Mouse (Mus musculus): ENCODE results near the gene Relt. TPM values are rescaled to one million over a fixed set of nuclear protein-coding genes. Genes with fewer than 3 reads are reported as not detected.

Relt gene
- polyA plus RNA-seq, 1 experiment from 2014 or later, result 5.0 TPM

DNA sequence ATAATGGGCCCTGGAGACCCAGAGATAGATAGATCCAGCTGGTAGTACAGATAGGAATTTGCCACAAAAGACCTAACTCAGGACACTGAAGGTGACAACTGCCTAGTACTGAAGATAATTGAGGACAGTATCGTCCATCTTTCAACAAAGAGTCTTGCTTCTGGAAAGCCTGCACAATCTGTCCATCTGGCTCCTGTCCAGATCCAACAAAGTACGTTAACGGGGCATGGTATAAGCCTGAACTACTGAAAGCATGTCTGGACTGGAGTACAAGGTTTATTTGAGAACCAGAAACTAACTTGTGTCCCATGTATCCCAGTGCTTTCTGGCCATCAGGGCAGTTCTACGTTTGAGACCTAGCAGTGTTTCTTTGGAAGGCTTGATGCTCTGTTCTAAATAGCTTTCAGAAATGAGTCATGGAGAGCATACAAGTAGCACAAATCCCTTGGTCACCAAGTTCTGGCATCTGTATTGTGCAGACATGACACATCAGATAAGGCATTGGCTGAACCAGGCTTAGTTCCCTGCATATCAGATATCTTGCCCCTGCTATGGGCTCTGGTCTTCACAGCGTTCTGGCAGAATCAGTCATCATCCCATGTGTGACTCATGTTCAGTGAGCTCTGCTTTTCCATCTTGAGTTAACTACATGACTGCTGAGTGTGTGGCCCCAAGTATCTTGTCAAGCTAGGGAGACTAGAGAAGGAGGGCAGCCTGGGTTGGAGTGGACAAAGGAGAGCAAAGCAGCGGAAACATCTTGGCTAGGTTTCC is 23.4 kb downstream of the Relt start:
- 95% methylated on average over 6 of the region's 6 CpGs for WGBS
- H3K27me3 ChIP-seq (ENCODE audit: poor library complexity, severe bottlenecking), result no peaks in the 10 kb centered on the region
- no peak for DNase-seq (ENCODE audit: extremely low spot score, low spot score)
- H3K9me3 ChIP-seq, result 0 out of 2 replicates have a peak, but pooled peaks cover 4% of the 10 kb centered on the region
- peaks cover 60% of the 10 kb centered on the region for H3K36me3 ChIP-seq (replicated peaks)
- no peak overlapping the region for H3K4me3 ChIP-seq
- H3K27ac ChIP-seq, result no peak overlapping the region
- H3K4me1 ChIP-seq, result no peaks in the 10 kb centered on the region

GRCm38 (mm10) chr7:100837701-100838100 is 25.5 kb downstream of the Relt start:
- no peak for DNase-seq (ENCODE audit: extremely low spot score, low spot score)
- H3K27ac ChIP-seq, result no peak overlapping the region
- no peak overlapping the region for H3K4me3 ChIP-seq
- H3K4me1 ChIP-seq, result no peaks in the 10 kb centered on the region
- 0 out of 2 replicates have a peak, but pooled peaks cover 4% of the 10 kb centered on the region for H3K9me3 ChIP-seq
- no peaks in the 10 kb centered on the region for H3K27me3 ChIP-seq (ENCODE audit: poor library complexity, severe bottlenecking)
- 84% methylated on average over 1 of the region's 1 CpGs for WGBS
- H3K36me3 ChIP-seq (replicated peaks), result peaks cover 69% of the 10 kb centered on the region

DNA sequence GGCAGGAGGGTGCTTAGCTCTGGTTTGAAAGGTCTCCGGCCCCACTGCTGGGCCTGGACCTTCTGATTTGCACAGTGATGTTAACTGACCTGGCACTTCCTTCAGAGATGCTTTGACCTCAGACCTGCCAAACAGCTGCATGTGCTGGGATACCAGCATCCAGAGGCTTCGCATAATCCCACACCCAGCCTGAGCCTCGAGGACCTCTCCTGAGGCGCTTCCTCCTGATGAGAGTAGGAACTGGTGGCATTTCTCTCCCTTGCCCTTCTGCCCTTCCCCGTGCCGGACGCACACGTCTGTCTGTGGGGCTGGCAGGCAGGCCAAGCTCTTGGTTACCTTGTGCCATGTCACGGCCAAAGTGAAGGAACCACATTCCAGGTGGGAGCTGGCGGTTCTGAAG is 26.6 kb downstream of the Relt start:
- peaks cover 63% of the 10 kb centered on the region for H3K36me3 ChIP-seq (replicated peaks)
- no peaks in the 10 kb centered on the region for H3K4me1 ChIP-seq
- 93% methylated on average over 10 of the region's 10 CpGs for WGBS

GRCm38 (mm10) chr7:100835711-100836110 is 27.5 kb downstream of the Relt start:
- no peak overlapping the region for H3K4me3 ChIP-seq
- H3K27ac ChIP-seq, result no peak overlapping the region
- H3K36me3 ChIP-seq (replicated peaks), result peaks cover 70% of the 10 kb centered on the region
- WGBS, result 91% methylated on average over 6 of the region's 6 CpGs
- no peaks in the 10 kb centered on the region for H3K4me1 ChIP-seq
- DNase-seq (ENCODE audit: extremely low spot score, low spot score), result no peak
- H3K27me3 ChIP-seq (ENCODE audit: poor library complexity, severe bottlenecking), result no peaks in the 10 kb centered on the region
- H3K9me3 ChIP-seq, result no peaks in the 10 kb centered on the region

More for the DNA sequence above, 26.6 kb downstream of the Relt start:
- no peak for DNase-seq (ENCODE audit: extremely low spot score, low spot score)
- H3K9me3 ChIP-seq, result no peaks in the 10 kb centered on the region
- H3K4me3 ChIP-seq, result no peak overlapping the region
- no peaks in the 10 kb centered on the region for H3K27me3 ChIP-seq (ENCODE audit: poor library complexity, severe bottlenecking)
- H3K27ac ChIP-seq, result no peak overlapping the region

- Histone ChIP-seq H3K4me1 (no peaks in the 10 kb centered on the region), H3K27ac (no peak overlapping the region), H3K4me3 (no peak overlapping the region), H3K36me3 (replicated peaks) (peaks cover 70% of the 10 kb centered on the region), H3K9me3 (no peaks in the 10 kb centered on the region), H3K27me3 (ENCODE audit: poor library complexity, severe bottlenecking) (no peaks in the 10 kb centered on the region)
- DNase-seq (ENCODE audit: extremely low spot score, low spot score), result no peak
- 82% methylated on average over 7 of the region's 7 CpGs for WGBS
These were observed 28.1 kb downstream of the Relt start for GRCm38 (mm10) chr7:100835168-100835567.

DNA sequence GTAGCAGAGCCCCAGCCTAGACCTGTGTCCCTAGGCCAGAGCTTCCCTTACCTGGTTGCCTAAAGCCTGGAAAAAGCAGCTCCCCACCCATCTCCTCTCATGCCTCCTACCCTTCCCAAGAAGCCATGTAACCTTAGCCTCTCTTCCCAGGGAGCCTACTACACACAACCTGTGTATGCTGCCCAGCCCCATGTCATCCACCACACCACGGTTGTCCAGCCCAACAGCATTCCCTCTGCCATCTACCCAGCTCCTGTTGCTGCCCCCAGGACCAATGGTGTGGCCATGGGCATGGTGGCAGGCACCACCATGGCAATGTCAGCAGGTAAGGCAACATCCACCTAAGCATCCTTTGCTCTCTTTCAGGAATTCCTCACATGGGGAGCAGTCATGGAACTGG is 29.4 kb downstream of the Relt start:
- H3K36me3 ChIP-seq (replicated peaks), result peaks cover 63% of the 10 kb centered on the region
- H3K4me1 ChIP-seq, result no peaks in the 10 kb centered on the region
- H3K9me3 ChIP-seq, result no peaks in the 10 kb centered on the region
- 94% methylated on average over 1 of the region's 1 CpGs for WGBS
- DNase-seq (ENCODE audit: extremely low spot score, low spot score), result no peak
- H3K27me3 ChIP-seq (ENCODE audit: poor library complexity, severe bottlenecking), result no peaks in the 10 kb centered on the region
- no peak overlapping the region for H3K4me3 ChIP-seq
- H3K27ac ChIP-seq, result no peak overlapping the region

DNA sequence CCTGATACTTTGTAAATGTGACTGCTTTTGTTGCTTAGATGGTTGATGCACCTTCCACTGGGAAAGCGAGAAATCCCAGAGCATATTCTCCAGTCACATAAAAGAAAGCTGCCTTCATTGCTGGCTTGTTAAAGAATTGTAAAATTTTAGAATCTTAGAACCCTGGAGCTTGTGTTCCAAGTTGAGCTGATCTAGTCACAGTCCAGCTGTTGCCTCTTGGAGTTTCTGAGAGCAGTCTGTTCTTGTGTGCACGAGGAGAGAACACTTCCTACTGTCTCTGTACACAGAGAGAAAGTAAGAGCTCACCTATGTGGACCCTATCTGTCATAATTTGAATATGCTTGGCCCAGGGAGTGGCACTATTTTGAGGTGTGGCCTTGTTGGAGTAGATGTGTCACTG is 34.7 kb downstream of the Relt start:
- no peaks in the 10 kb centered on the region for H3K27me3 ChIP-seq (ENCODE audit: poor library complexity, severe bottlenecking)
- no peak overlapping the region for H3K27ac ChIP-seq
- DNase-seq (ENCODE audit: extremely low spot score, low spot score), result no peak
- no peak overlapping the region for H3K4me3 ChIP-seq
- no peaks in the 10 kb centered on the region for H3K4me1 ChIP-seq
- no peaks in the 10 kb centered on the region for H3K9me3 ChIP-seq
- 91% methylated on average over 2 of the region's 2 CpGs for WGBS
- H3K36me3 ChIP-seq (replicated peaks), result peaks cover 38% of the 10 kb centered on the region

GRCm38 (mm10) chr7:100824661-100825060 is 38.6 kb downstream of the Relt start:
- Histone ChIP-seq H3K9me3 (no peaks in the 10 kb centered on the region), H3K27ac (no peak overlapping the region), H3K36me3 (replicated peaks) (peaks cover 26% of the 10 kb centered on the region), H3K4me3 (no peak overlapping the region), H3K27me3 (ENCODE audit: poor library complexity, severe bottlenecking) (no peaks in the 10 kb centered on the region), H3K4me1 (no peaks in the 10 kb centered on the region)
- 95% methylated on average over 3 of the region's 3 CpGs for WGBS
- DNase-seq (ENCODE audit: extremely low spot score, low spot score), result no peak

- 89% methylated on average over 4 of the region's 4 CpGs for WGBS
- H3K4me1 ChIP-seq, result peaks cover 17% of the 10 kb centered on the region
- H3K36me3 ChIP-seq (replicated peaks), result no peaks in the 10 kb centered on the region
- H3K4me3 ChIP-seq, result no peak overlapping the region
- no peaks in the 10 kb centered on the region for H3K9me3 ChIP-seq
- DNase-seq (ENCODE audit: extremely low spot score, low spot score), result no peak
- no peaks in the 10 kb centered on the region for H3K27me3 ChIP-seq (ENCODE audit: poor library complexity, severe bottlenecking)
- no peak overlapping the region for H3K27ac ChIP-seq
These were observed 44.7 kb downstream of the Relt start for GRCm38 (mm10) chr7:100818401-100819064.

DNA sequence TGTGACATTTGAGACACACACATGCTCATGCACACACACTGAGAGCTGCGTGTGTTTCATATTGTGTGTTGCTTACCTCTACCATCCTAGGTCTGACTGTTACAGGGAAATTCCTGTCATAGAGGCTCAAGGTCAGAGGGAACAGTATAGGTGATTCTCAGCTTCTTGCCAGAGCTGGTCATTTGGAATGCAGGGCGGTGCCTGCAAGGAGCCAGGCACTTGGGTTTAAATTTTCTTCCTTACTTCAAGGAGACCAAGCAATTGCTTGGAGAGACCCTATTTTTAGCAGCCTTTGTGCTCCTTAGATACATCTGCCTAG is 45.8 kb downstream of the Relt start:
- no peak for DNase-seq (ENCODE audit: extremely low spot score, low spot score)
- no peaks in the 10 kb centered on the region for H3K36me3 ChIP-seq (replicated peaks)
- 90% methylated on average over 2 of the region's 2 CpGs for WGBS
- peaks cover 17% of the 10 kb centered on the region for H3K4me1 ChIP-seq
- H3K4me3 ChIP-seq, result no peak overlapping the region
- no peaks in the 10 kb centered on the region for H3K9me3 ChIP-seq
- no peaks in the 10 kb centered on the region for H3K27me3 ChIP-seq (ENCODE audit: poor library complexity, severe bottlenecking)
- H3K27ac ChIP-seq, result no peak overlapping the region

DNA sequence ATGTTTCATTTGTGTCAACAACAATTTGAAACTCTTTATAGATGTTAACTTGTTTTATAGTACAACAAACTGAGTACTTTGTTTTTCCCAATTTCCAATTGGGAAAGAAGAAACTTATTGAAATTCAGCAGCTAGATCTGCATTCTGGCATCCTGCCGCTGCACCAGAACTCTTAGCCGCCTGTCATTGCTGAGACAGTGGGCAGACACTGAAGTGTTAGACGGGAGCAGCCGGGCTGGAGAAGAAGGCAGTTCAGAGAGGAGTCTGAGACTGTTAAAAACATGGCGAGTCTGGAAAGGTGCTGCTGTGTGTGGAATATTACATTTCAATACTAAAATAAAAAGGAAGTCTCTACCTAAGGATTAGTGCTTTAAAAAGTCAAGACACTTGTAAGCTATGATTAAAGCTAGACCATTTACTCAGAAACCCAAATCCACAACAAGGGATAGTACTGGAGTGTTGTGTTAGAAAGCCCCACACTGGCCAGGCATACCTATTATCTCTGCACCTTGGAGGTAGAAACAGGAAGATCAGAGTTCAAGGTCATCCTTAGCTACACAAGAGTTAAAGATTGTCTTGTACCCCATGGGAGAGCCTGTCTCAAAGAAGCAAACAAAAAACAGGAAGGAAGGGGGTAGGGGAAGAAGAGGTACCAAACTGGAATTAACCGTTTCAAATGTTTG is 46.3 kb downstream of the Relt start:
- 90% methylated on average over 6 of the region's 6 CpGs for WGBS
- DNase-seq (ENCODE audit: extremely low spot score, low spot score), result no peak
- Histone ChIP-seq H3K36me3 (replicated peaks) (no peaks in the 10 kb centered on the region), H3K4me3 (no peak overlapping the region), H3K27ac (no peak overlapping the region), H3K4me1 (peaks cover 17% of the 10 kb centered on the region), H3K27me3 (ENCODE audit: poor library complexity, severe bottlenecking) (no peaks in the 10 kb centered on the region), H3K9me3 (no peaks in the 10 kb centered on the region)

DNA sequence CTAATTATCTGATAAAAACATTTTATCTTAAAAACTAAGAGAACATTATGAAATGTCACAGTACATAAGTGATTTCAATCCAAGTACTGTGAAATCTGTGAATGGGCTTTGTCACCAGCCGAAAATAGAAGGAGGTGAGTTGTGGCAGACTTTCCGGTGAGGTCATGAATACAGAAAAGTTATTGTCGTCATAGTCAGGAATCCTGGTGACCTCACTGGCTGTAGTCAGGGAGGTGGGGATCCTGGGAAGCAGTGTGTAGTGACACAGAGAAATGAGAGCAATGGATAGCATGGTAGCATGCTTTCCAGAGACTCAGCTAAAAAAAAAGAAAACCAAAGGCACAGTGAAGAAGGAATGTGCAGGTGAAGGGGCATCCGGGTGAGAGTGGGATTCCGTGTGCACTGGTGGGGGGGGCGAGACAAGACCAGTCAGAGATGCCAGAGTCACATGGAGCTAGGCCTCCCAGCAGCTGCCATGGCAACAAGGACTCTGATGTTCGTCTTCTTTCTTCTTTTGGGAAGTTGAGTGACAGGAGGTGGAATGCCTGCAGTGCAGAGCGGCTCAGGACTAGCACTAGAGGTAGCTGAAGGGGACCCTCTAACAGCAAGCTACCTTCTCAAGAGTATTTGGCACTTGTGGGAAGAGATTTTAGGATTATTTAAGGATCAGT is 47.2 kb downstream of the Relt start:
- H3K36me3 ChIP-seq (replicated peaks), result no peaks in the 10 kb centered on the region
- H3K27me3 ChIP-seq (ENCODE audit: poor library complexity, severe bottlenecking), result no peaks in the 10 kb centered on the region
- H3K27ac ChIP-seq, result no peak overlapping the region
- WGBS, result 62% methylated on average over 8 of the region's 8 CpGs
- H3K9me3 ChIP-seq, result no peaks in the 10 kb centered on the region
- no peak overlapping the region for H3K4me3 ChIP-seq
- DNase-seq (ENCODE audit: extremely low spot score, low spot score), result peak; percentile 36
- H3K4me1 ChIP-seq, result peaks cover 17% of the 10 kb centered on the region
